Mouse (Mus musculus): ENCODE results near the gene Ghsr.

GRCm38 (mm10) chr3:27421980-27422379, 50.8 kb downstream of the Ghsr start:
- TF ChIP-seq POLR2A (IDR thresholded peaks at IDR 0.05; ENCODE audit: insufficient read length, low read depth) (no peak), USF1 (IDR thresholded peaks at IDR 0.05; ENCODE audit: low read depth) (no peak), MYOD1 (IDR thresholded peaks at IDR 0.05; ENCODE audit: control insufficient read depth in 1 of 3, insufficient read length in 2 of 3, low read depth in 2 of 3) (no peak), MAX (IDR thresholded peaks at IDR 0.05; ENCODE audit: low read depth) (no peak), TCF3 (IDR thresholded peaks at IDR 0.05; ENCODE audit: insufficient read length, low read depth) (no peak)
